Mouse (Mus musculus) small intestine, adult 2 months (tissue): ENCODE results near the gene Sdccag8.

Experiments
- CTCF ChIP-seq: fragments of 200-500 bp; IDR thresholded peaks from 2 replicates; pipeline ENCODE4 v1.5.1; 2012; ENCODE audit warnings: low read depth, mild to moderate bottlenecking, control low read depth, inconsistent platforms, low read length, moderate library complexity, mixed read lengths; ENCODE audit not compliant: insufficient replicate concordance, insufficient read length; ENCODE audit errors: extremely low read depth
- POLR2A ChIP-seq: fragments of 200-500 bp; IDR thresholded peaks from 2 replicates; pipeline ENCODE4 v1.6.1; 2012; ENCODE audit warnings: low read depth, mild to moderate bottlenecking, control low read depth, inconsistent platforms, low read length, moderate library complexity

- TF ChIP-seq CTCF (no peak), POLR2A (no peak)
These were observed 198.3 kb downstream of the Sdccag8 start for GRCm38 (mm10) chr1:177012774-177013173.
